Mouse (Mus musculus) MEL (cell line): ENCODE measurements around the gene Abhd16a.

Experiments used
- CTCF ChIP-seq, 3 experiments: IDR thresholded peaks in 2 of 3; conservative IDR thresholded peaks in 1 of 3; 2 replicates each; pipeline ENCODE4 v1.5.1; 2011 to 2012; ENCODE audit warnings: low read length in 3 of 3, low read depth in 2 of 3, mild to moderate bottlenecking in 2 of 3, improper control_type of control experiment in 1 of 3, inconsistent platforms in 1 of 3, mixed read lengths in 1 of 3, moderate library complexity in 1 of 3; ENCODE audit not compliant: control insufficient read depth in 1 of 3, insufficient read depth in 1 of 3, poor library complexity in 1 of 3, severe bottlenecking in 1 of 3
- MAFK ChIP-seq: IDR thresholded peaks from 2 replicates; pipeline ENCODE4 v1.6.1; 2011; ENCODE audit warnings: low read depth, mild to moderate bottlenecking, low read length, improper control_type of control experiment, borderline replicate concordance
- MXI1 ChIP-seq: IDR thresholded peaks from 2 replicates; pipeline ENCODE4 v1.6.1; 2011; ENCODE audit warnings: mild to moderate bottlenecking, low read depth, low read length, improper control_type of control experiment
- MYB ChIP-seq: IDR thresholded peaks from 2 replicates; pipeline ENCODE4 v1.6.1; 2011; ENCODE audit warnings: mild to moderate bottlenecking, low read depth, low read length, improper control_type of control experiment
- POLR2A ChIP-seq, 2 experiments: IDR thresholded peaks; 2 replicates each; pipeline ENCODE4 v1.6.1; 2011 to 2012; ENCODE audit warnings: low read length in 2 of 2, mild to moderate bottlenecking in 2 of 2, control low read depth in 1 of 2, improper control_type of control experiment in 1 of 2, low read depth in 1 of 2, moderate library complexity in 1 of 2; ENCODE audit not compliant: control insufficient read depth in 1 of 2, insufficient read depth in 1 of 2, poor library complexity in 1 of 2
- RAD21 ChIP-seq: IDR thresholded peaks from 2 replicates; pipeline ENCODE4 v1.6.1; 2011; ENCODE audit warnings: mild to moderate bottlenecking, low read depth, low read length, improper control_type of control experiment
- SMC3 ChIP-seq: IDR thresholded peaks from 2 replicates; pipeline ENCODE4 v1.6.1; 2011; ENCODE audit warnings: low read depth, low read length, improper control_type of control experiment
- TCF12 ChIP-seq: IDR thresholded peaks from 2 replicates; pipeline ENCODE4 v1.6.1; 2014; ENCODE audit warnings: low read depth, mild to moderate bottlenecking, inconsistent platforms, low read length, improper control_type of control experiment, moderate library complexity

- TF ChIP-seq MXI1 (no peak), SMC3 (no peak), MAFK (no peak), RAD21 (no peak), TCF12 (no peak), CTCF (IDR thresholded peaks at IDR 0.05 in 2 of 3, conservative IDR thresholded peaks at IDR 0.05 in 1 of 3; ENCODE audit: control insufficient read depth in 1 of 3, insufficient read depth in 1 of 3, low read depth in 2 of 3, low read length in 3 of 3, poor library complexity in 1 of 3, severe bottlenecking in 1 of 3) (no peak), POLR2A (IDR thresholded peaks at IDR 0.05; ENCODE audit: control insufficient read depth in 1 of 2, insufficient read depth in 1 of 2, low read depth in 1 of 2, low read length in 2 of 2, poor library complexity in 1 of 2) (no peak), MYB (no peak)
These were observed 36.5 kb downstream of the Abhd16a start for GRCm38 (mm10) chr17:35125578-35125977.
